Mouse (Mus musculus) C2C12 (cell line): ENCODE results near the gene Hs6st3.

Experiments
- CTCF ChIP-seq: IDR thresholded peaks from one replicate; pipeline ENCODE4 v1.5.1; 2011; ENCODE audit not compliant: control insufficient read depth, insufficient read depth, insufficient read length
- USF1 ChIP-seq: IDR thresholded peaks from one replicate; pipeline ENCODE4 v1.6.1; 2011; ENCODE audit warnings: low read depth, mild to moderate bottlenecking, control low read depth, moderate library complexity

- TF ChIP-seq CTCF (no peak), USF1 (no peak)
Observed at GRCm38 (mm10) chr14:119370013-119370412, 231.9 kb downstream of the Hs6st3 start.
